Mouse (Mus musculus) left cerebral cortex, adult 9 months (tissue): Measurements from ENCODE around the gene Cadps2.

ENCODE experiments used
- DNase-seq, 2 experiments: peaks; one replicate each; pipeline ENCODE4 v3.0.0; 2022; ENCODE audit warnings: low spot score in 2 of 2

Cadps2 gene

DNA sequence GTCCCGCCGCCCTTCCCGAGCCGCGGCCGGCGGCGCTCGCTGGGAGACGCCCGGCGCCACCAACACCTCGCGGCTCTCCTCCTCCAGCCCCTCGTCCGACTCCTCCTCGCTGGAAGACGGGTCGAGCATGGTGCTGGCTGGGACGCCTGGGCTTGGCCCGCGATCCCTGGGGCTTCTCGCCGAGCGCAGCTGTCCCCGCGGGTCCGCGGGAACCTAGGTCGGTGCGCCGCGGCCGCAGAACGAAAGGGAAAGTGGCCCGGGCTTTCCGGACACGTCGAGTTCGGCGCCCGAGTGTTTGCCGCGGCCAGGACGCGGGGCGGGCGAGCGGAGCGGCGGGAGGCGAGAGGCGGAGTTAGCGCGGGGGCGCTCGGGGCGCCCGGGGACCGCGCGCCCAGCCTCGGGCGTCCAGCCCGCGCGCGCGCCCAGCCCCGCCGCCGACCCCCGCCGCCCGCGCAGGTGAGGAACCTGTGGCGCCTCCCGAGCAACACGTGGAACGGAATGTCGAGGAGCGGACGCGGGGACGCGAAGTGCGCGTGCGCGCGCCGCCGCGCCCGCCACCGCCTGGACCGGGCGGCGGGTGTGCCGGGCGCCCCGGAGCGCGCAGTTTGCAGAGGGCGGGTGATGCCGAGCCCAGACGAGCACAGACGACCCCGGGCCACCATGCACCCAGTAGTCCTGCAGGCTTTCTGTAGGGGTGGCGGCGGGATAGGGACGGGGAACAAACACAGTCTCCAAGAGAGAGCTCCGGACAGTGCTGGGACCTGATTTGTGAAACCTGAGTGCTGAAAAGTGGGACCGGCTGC lies at the start of gene Cadps2:
Gene Cadps2 (minus strand): TSS at position 413 of the 803 bp plus-strand sequence.
- no peak for DNase-seq

DNA sequence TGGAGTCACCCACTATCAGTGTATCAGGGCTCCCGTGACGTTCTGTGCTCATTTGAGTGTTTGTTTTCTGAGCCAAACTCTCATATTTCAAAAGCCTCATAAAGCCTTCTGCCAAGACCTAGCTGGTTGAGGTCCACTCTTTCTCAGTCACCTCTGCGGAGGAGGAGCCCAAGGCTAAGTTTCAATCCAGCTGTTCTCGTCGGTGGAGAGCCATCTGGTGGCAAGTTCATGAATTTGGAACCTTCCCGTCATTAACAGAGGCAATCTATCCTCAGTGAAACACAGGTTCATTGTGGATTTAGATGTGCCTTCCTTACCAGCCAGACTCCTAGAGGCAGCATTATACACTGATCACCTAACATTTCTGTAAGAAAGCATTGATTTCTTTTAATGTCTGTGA lies 47.2 kb upstream of the Cadps2 start:
- peak in 1 of 2 experiments; percentile 7 for DNase-seq

DNA sequence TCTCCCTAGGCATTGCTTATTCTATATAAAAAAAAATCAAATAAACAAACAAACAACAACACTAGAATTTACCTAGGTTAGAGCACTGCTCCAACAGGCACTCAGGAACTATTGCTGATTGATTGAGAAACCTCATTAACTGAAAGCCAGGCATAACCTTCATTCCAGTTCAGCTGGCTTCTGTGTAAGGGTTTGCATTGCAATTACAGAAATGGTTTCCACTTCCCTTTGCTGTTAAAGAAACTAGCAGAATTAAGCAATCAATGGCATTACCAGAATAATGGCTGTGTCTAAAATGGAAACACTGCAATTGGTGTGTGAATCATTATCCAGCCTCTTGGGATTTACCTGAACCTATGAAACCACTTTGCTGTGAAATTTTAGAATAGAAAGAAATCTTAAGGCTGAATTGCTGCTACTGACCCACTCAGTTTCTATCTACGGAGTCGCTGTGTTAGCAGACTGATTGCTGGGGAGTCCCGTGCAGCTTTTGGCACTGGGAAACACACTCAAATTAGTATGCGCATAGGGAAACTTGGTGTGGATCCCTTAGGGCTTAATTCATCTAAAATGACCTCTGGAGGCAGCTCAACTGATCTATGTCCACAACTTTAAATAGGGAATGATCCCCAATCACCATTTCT lies 37.7 kb upstream of the Cadps2 start:
- no peak for DNase-seq

DNA sequence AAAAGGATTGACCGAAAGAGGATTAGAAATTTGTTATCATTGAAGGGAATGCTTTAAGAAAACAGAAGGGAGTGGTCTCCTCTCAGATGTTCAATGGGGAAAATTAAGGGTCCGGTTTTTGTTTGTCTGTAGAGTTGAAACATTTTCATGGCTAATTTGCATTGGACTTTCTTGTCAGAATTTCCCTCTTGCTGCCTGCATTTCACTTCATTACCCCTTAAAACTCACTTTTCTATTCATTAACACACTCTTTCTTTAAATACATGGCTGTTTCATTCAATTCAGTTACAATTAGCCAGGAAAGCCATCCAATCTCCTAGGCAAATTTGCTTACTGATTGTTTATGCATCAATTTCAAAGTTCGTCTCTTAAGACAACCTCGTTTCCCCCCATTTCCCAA lies 37.1 kb upstream of the Cadps2 start:
- no peak for DNase-seq

DNA sequence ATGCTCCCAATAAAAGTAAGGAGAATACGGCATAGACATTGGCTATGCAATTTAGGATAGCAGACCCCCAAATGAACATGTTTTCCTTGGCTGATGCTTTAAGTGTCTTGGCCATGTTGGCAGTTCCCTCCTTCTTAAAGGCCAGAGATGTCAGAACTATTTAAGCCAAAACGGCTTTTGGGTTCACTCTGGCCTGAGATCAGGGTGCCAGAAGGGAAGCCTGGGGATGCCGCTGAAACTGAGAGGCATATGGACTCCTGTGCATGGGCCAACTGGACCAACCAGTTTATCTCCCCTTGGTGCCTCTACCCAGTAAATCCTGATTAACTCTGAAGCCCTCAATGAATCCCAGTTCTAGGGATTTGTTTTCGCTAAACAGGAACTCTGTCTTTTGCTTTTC lies 34.6 kb upstream of the Cadps2 start:
- DNase-seq, result no peak

DNA sequence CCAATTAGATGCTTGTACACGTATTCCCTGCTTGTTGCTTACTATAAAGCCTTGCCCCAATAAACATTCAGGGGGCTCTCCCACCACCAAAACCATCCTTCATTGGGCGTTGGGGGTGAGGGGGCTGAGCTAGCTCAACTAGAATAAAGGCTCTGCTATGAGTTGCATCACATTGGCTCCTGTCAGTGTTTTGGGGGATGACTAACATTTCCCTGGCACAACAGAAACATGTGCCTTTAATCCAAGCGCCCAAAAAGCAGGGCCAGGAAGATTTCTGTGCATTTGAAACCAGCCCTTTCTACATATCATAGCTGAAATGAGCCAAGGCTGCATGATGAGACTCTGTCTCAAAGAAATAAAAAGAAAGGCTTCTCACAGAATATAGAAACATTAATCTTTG lies 34.0 kb upstream of the Cadps2 start:
- DNase-seq, result no peak

DNA sequence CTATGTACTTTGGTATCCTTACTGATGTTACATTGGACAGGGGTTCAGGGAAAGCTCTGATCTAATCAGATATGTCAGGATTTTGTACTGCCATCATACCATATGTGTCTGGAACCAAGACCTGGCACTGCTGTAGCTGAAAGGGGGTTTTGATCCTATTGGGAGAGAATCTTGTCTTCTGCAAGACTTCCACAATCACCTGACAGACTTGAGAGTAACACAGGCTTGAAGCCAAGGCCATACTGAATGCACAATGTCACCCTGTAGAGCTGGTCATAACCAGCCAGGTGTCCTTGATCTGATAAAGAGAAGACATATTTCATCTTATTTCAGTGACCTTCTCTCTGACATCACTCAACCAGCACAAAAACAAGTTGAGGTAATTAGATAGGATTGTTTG lies 30.8 kb upstream of the Cadps2 start:
- no peak for DNase-seq

DNA sequence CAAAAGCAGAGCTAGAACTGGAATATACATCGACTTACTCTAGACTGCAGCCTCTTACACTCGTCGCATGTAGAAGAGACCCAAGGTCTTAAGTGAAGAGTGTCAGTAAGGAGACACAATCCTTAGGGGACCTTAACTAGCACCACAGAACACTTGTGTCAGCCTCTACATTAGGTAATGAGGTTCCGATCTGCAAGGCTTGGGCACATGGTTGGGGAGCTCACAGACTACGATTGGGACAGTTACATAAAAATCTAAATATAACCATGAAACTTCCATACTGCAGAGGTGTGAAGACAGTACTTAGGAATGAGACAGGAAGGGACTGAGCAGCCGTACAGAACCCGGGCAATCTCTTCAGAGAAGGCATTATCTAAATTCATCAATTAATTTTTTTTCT lies 27.1 kb upstream of the Cadps2 start:
- DNase-seq, result no peak

DNA sequence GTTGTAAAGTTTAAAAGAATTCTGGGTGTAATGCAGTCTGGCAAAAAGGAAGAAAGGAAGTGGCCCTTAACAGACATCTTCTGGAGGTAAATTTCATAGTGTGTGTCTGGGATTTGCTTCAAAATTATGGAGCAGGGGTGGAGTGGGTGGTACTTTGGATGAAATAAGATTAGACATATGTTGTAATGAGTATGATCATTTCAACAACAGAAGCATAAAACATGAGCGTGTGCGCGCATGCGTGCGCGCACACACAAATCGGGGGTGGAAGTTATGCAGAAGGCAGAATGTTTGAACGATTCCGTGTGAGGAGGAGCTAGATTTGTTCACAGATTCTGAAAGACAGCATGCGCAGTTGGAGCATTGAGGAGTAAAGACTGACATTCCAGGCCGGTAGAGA lies 14.2 kb upstream of the Cadps2 start:
- DNase-seq, result peak in 1 of 2 experiments; percentile 37

DNA sequence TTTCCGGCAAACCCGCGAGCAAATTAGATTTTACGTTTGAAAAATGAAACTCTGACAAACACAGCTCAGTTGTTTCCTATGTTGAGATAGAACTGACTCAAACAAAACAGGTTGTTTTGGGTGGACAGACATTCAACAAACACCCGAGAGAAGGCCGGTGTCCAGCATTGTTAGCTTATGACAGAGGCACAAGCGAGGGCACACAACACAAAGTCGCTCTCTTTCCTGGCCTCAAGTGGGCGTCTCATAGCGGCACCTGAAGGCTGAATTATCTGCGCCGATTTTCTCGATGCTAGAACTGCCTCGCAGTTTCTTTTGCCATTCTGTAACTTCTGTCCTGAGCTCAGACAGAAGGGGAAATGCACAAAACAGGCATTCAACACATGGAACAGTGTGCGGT lies 780 bp upstream of the Cadps2 start:
- DNase-seq, result no peak

DNA sequence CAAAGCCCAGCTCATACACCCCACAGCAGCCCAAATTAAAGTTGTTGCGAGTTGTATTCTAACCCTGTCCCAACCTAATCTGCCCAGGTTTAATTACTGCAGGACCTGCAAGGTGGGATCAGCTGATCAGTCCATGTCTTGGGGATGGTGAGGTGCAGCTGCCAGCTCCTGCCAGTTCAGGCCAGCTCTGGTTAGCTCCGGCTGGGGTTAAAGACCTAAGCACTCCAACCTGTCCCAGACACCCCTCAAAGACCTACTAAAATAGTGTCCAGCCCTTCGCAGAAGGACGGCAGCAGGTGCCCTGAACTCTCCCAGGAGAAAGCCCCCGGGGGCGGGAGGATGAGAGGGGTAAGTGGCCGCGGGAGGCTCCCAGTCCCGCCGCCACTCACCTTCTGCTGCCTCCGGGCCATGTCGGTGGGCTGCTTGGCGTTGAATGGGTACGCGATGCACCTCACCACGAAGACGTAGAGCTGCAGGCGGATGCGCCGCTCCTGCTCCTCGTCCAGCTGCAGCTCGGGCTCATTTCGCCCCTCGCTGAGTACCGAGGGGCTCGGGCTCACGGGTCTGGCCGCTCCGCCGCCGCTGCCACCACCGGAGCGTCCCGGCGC lies 716 bp downstream of the Cadps2 start:
- DNase-seq, result no peak

DNA sequence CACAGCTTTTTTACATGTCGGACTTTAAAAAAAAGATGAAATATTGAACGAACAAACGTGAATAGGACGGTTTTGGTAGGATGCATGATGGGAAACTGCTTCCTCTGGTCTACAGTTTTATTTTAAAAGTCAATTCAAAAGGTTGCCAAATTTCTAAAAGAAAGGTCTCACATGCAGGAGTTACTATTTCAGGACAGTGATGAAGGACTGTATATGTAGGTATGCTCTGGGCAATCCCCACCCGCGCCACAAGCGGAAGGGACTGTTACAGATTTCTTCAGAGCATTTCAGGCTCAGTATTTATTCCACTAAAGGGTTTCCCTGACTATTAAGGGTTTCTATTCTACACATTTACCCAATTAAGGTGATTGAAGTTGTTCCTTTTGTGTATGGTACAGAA lies 1.6 kb downstream of the Cadps2 start:
- no peak for DNase-seq

DNA sequence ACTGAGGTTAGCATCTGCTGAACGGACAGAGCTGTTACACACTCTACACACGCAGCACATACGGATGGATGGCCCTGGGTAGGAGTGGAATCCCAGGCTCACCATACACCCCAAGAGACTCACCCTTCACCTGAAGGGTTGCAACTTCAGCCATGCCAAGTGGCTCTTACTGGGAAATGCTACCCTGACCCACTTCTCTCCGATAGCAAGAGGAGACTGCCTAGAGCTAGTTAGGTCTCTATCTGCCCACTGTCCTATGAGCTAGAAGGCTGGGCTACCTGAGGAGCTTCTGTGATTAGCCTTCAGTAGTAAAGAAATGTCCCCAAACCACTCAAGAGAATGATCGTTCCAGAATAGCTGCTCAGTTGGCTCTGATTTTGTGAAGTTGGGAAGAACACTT lies 2.1 kb downstream of the Cadps2 start:
- DNase-seq, result no peak

DNA sequence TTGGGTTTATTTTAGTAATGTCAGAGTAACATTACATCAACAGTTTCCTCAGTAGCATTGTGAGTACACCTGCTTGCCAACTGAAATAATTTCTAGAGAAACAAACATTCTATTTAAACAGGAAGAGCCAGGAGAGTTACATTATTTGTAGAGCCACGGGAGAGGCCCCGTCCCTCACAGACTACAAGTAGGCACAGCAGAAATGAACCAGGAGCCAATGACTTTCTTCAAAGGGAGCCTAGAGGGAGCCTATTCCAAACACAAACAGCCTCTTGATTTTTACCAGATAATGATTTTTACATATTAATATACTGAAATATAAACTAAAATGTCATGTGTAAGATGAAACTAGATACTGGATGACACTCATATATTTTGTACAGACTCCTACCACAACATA lies 2.5 kb downstream of the Cadps2 start:
- no peak for DNase-seq

DNA sequence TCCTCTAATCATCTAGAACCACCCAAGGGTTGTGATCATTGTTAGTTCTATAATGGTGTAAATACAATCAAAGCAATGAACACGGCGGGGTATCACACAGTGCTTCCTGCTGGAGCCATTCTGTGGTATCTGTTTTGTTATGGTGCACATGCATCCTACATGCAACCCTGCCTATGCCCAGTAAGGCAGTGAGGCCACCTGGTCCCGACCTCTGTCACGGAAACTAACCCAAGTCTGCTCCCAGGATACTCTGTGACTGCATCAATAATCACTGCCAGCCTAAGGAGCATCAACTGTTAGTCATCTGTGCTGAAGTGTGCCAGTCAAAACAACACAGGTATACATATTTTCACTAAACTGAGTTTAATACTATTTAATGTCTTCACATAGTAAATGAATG lies 3.7 kb downstream of the Cadps2 start:
- no peak for DNase-seq

DNA sequence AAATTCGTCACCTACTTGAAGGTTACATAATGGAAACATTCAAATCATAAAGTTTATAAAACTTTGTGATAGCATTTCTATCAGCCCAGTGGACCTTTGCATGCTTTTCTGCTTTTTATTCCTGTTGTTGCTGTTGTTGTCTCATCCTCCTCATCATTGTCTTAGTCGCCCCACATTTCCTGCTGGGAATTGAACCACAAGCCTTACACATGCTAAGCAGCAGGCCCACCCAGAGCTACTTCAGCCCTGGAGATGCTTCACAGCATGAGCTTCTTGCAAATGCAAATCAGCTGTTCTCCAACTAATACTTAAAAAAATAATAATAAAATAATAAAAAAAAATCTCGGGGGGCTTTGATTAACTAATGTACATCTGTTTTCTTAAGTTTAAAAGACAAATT lies 8.5 kb downstream of the Cadps2 start:
- no peak for DNase-seq

DNA sequence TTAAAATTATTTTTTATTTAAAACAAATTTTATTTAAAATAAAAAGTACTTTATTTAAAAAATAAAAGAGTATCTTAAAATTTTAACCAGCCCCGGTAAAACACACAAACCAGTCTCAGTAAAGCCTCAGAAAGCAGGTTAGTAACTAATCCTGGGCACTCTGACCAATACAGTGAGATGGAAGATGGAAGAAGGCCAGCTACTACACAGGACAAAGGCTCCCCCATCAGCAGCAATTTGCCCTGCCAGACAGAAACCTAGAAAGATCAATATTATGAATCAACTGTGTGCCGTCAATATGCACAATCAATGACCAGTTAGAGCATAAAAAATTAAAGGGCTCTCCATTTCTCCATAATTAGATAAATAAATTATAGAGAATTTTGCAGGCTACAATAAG lies 9.9 kb downstream of the Cadps2 start:
- no peak for DNase-seq

DNA sequence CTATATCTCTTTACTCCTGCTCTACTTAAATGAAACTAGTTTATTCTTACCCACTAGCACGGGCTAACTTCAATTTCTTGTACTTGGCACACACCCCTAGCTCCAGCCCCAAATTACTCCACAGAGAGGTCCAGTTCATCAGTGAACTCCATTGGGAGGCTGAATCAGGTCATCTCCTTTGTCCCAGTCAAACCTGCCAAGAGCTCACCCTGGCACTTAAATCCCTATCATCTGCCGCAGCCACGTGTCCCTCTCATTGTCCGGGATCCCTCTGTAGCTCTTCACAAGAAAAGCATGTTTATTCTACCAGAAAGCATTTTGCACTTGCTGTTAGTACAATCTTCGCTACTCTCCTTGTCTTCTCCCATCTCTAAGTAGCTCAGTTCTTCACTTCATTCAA lies 17.4 kb downstream of the Cadps2 start:
- no peak for DNase-seq

DNA sequence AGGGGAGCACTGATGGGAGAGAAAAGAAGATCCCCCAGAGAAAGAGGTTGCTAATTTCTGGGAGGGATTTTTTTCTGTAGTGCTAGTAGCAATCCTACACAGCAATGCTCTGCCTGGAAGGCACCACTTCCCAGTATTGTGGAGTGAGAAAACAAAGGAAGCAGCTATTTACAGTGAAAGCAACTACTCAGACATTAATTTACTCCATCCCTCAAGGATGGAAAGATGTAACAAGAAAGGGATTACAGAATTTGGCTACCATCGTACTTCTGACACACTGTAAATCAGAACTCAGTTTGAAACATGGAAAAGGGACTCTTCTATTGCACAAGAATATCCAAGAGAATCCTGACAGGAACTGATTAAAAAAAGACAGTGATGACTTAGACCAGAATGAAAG lies 29.1 kb downstream of the Cadps2 start:
- no peak for DNase-seq

DNA sequence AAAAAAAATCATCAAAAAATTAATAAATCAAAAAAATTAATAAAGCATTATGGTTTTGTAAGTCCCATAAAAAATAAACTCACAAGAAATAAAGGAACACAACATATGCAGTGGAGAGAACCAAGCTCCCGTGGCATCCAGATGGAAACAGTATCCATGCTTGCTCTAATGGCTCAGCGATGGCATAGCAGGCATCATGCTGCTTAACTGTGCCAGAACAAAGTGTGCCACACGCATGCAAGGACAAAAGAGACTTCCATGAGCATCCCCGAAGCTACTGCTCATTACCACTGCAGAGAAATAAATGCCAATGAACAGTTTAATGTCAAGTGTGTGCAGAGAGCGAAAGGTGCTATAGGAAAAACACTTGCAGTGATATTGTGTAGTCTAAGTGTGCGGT lies 29.9 kb downstream of the Cadps2 start:
- DNase-seq, result no peak

DNA sequence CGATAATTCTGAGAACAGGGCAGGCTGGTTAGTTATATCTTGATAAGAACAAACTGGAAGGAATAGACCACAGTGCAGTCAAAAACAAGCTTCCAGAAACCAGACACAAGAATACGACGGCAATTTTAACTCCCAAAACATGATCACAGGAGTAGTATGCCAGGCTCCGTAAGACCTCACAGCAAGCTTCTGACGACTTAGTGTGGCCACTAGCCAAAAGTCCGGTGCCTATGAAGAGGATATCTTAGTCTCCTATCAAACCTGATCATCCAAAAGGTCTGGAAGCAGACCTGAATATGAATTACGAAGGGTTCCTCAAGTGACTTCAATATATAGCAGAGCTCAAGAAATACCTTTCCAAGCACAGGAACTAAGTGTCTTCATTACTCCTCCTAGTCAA lies 33.9 kb downstream of the Cadps2 start:
- DNase-seq, result no peak

DNA sequence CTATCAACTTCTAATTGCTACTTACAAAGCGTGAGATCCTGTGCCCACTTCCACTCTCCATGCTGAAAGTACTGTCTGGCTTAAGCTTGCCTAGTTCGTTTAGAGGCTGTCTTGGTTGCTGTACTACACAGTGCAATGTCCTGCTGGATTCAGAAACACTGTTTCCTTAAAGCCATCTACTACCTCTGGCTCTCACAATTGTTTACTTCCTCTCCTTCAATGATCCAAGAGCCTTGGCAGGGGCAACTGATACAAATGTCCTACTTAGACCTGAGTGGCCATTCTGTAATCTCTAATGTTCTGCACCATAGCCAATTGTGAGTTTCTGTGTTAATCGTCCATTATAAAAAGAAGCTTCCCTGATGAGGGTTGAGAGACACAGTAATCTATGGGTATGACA lies 47.4 kb downstream of the Cadps2 start:
- DNase-seq, result no peak

DNA sequence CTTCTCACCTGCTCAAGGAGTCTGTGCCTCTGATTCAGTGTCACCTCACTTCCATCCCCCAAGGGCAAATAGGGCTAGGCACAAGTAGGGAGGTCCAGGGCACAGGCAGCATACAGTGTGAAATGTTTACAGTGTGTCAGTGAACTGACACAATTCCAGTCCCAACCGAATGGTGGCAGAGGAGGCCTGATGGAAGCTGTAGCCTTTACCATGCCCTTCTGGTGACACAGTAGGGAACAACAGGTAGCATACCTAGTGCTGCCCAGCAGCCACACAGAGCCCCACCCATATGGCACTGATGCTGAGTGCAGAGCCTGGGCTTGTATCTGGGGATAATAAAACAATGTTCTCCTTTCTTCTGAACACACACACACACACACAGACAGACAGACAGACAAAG lies 61.6 kb downstream of the Cadps2 start:
- DNase-seq, result no peak
